Mouse (Mus musculus): ENCODE measurements around the gene Lamc1.

DNA sequence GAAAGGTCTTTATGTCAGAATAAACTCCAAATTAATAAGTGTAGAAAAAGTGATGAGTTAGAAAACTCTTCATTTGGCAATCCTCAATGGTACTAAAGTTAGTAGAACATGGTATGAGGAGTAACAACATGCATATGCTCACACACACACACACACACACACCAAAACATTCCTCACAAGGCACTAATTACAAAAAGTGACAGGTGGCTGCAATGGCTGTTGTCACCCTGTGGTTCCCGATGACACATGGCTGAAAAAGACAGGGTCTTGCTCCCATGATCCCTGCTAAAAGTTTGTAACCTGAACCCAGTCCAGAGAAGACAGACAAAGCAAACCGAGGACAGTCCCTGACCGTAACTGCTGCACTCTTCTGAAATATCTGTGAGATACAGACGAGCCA is 121.6 kb downstream of the Lamc1 start:
- no peak for TF ChIP-seq CTCF (IDR thresholded peaks at IDR 0.05; ENCODE audit: control insufficient read depth, insufficient read depth, insufficient replicate concordance, low read depth, low read length)
- TF ChIP-seq POLR2A (IDR thresholded peaks at IDR 0.05; ENCODE audit: control insufficient read depth, low read depth, low read length), result no peak

All from testis, adult 2 months (tissue).